Mouse (Mus musculus) thymus, postnatal 4 days (tissue): ENCODE measurements around the gene Olfr569.

Source experiments
- DNase-seq: peaks from one replicate; pipeline ENCODE4 v3.0.0; 2021

Gene Olfr569

DNA sequence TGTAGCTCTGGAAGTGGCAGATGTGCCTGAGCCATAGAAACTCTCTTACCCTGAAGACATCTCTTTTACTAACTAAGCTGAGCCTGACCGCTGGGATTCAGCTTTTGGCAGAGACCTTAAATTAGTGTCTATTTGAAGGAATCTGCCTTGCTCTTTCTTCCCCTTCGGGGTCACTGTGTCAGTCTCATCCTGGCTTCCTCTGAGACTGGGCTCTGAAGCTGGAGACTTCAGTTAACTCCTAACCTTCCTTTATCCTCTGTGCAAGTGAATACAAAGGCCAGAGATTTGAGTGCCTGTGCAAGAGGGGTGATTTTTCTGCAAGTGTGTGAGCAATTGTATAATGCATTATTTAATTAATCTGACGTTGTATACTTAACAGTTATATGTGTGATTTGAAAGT is at the start of gene Olfr569:
Olfr569 (minus strand) TSS at position 101 of the 400 bp plus-strand sequence.
- DNase-seq = no peak

DNA sequence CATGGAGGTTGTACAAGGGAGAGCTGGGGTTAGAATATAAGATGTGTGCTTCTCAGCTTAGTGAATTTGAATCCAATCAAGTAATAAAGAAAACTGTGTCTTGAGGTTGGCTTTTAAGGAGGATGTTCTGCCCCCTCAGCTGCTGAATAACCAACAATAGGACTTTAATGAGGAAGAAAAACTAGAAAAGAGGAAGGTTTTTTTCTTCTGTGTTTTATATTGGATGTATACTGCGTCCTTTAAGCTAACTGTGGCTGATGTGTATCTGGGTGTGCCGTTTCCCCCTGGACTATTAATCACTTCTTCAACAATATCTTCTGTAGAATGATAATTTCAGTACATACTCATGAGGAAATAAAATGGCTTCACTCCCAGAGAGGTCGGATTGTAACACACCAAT is 36.4 kb upstream of the Olfr569 start:
- DNase-seq = no peak

DNA sequence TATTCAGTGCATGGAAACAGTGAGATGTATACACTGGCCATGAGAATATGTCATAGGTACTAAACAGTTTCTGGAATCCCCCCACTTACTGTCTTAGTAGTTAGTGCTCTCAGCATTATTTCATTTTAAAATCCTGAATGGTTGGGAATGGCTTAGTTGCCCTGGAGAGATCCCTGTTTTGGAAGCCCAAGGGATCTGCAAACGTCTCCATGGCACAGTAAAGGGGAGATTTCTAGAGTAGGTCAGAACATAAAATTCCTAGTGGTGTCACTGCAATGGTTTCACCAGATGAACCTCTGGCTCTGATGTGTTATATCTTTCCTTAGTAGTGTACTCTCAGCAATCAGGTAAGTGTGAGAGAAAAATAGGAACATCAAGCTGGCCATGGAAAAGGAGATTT is 33.4 kb upstream of the Olfr569 start, which contains the start of gene Olfr572:
Olfr572 (plus strand) TSS at position 301 of the 400 bp plus-strand sequence.
- DNase-seq = no peak

DNA sequence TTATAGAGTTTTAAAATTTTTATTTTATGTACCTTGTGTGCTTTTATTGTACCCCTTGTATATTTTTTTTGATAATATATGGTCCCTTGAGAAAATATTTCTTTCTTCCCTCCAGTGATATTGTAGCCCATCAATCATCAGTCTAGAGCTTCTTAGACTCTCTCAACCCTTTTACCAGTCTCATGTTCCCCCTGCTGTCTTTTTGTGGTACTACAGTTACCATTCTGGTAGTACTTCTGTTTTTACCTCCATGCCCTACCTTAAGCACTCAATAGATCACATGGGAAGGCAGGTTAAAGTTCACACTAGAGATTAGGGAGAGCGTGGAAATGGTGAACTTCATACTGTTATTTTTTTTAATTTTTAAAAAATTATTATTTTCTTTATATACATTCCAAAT is 28.9 kb upstream of the Olfr569 start:
- DNase-seq = no peak

DNA sequence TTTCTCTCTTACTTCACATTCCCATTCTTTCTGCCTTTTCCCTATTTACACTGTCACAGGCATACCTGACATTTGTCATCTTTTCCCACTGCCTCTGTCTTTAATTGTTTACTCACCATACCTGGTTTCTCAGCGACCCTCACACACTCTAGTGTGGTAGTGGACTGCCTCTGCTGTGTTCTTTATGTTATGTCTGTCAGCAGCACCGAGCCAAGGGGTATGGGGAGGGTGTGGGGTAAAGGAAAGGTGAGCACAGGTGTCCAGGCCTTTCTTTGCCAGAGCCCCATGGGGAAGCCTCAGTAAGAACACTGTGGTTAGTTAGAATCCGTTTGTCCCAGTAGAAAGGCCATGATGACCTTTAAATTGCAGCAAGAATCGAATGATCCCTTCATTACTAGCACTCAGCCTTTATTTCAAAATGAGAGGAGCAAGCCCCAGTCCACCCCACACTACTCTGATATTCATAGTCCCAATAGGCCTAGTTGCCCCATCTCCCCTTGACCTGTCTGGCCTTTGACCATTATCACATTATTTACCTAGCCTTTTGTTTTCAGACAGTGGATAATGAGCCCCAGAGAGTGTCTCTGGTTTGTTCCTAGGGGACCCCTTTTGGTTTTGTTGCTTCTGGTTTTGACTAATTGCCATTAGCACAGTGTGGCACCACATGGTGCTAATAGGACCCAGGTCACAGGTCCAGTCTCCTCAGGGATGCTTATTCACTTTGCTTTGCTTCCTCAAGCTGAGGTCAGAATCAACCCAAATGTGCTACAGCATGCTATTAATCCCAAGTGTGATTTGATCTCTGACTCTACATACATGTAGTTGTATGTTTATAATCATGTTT is 26.6 kb upstream of the Olfr569 start, which contains the start of gene Olfr571:
Olfr571 (minus strand) TSS at position 505 of the 844 bp plus-strand sequence.
- DNase-seq = no peak

DNA sequence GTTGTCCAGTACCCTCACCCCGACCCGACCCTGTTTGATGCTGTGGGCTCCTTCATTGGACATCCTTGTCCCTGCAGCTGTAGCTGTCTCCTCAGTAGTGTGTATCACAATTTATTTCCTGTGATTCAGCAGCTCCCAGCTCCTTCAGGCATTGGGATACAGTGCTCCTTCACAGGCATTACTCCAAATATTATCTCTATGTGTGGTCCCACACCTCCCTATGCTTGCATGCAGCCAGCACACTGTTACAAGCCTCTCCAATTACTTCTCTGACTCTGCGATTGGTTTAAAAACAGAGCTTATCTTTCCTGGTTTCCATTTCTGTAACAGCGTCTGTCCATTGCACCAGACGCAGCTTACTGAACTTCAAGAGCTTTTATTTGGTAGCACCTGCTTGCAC is 25.7 kb upstream of the Olfr569 start:
- no peak for DNase-seq

DNA sequence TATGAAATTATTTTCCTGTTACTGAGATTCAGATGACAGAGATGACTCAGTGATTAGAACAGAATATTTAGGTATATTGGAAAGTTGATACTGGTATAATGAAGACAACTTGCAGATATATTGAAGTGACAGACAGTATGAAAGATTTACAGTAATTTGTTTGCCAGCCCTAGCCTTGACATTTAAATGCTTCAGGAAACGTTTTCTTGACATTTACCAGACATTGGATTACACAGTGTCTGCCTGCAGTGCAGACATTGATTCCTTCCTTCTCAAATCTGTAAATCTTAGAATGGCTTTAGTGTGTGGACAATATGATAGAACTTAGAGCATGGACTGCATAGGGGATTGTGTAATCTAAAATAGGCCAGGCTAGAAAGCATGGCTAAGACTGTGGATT is 24.6 kb upstream of the Olfr569 start:
- no peak for DNase-seq

DNA sequence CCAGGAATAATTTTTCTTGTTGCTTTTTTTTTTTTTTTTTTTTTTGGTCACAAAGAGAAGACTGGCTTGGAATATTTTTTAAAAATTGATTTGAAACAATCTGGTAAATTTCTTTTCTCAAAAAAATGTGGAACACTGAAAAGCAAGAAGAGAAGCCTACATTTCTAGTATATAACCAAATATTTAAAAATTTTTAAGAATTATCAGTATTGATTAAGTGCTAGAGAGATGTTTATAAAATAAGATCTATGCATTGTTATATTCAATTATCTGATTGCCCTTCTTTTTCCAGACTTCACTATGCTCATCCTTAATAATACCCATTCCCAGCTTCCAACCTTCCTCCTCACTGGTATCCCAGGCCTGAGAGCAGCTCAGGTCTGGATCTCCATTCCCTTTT is 13.9 kb downstream of the Olfr569 start, which contains the start of gene Olfr568:
Olfr568 (plus strand) TSS at position 301 of the 400 bp plus-strand sequence.
- no peak for DNase-seq

DNA sequence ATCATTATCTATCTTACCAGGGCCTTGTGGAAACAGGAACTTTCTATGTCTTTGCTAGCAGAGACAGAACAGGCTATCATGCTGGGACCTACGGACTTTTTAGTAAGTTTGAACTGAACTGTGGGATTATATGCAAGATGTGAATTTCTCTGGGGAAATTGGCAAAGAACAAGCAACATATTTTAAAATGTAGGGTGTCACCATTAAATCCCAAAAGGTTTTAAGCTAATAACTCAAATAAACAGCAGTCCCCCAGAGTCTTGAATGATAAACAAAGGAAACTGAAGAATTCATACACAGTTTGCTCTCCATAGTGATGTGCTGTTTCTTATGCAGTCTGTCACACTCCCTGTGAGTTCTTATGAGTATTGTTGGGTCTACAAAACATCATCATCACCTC is 32.0 kb downstream of the Olfr569 start, which contains the start of gene Olfr566:
Olfr566 (minus strand) TSS at position 101 of the 400 bp plus-strand sequence.
- DNase-seq = no peak

DNA sequence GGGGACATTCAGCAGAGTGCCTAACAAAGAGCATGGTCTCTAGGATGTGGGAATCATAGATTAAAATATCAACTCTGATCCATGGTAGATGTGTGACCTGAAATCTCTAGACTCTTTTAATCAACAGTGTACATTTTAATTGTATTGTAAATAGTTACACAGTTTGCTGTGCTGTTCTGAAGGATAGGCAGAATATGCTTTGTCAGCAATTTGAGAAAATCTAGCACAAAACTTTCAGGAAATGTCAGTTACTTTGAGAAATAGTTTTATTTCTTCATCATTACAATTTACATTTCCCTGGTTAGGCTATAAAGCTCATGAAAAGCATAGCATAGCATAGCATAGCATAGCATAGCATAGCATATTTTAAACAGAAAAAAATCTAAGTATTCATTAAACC is 34.9 kb downstream of the Olfr569 start:
- DNase-seq = no peak
